11 mouse cellular contexts compared by ENCODE assay signal in the genomic region with DNA sequence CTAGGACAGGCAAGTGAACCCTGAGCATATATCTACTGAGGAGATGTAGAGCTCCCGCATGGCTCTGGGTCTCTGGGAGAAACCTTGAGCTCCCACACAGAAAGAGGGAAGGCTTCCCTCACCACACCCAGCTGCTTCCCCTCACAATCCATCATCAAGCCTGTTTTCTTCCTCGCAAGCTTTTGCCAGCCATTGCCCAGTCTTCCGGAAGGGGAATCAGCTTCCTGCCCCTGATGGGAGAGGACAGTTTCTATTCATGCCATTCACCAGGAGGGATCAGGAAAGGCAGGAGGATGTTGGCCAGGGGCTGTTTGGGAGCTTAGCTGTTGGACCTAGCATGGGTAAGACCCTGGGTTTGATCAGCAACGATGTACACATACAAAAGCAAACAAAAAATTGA. TPM values are rescaled to one million over a fixed set of nuclear protein-coding genes. Genes with fewer than 3 reads are reported as not detected.
A peak's percentile ranks its signal among the peaks of the same experiment; 100 is the strongest.
DNase-seq lines count a peak whose midpoint lies in the region; ATAC-seq and TF ChIP-seq lines count a peak whose summit lies in the region.
"Had no signal": no experiment of that assay in that cellular context is flagged by ENCODE, and none has a peak within 500 bp of the region (broad histone marks: within the 10 kb centered on the region; RNA-seq: fewer than 3 reads in every experiment).

No protein-coding gene starts in this region.

- no peak overlapping the region for H3K4me2 ChIP-seq in kidney, embryonic 15.5 days
- no peak overlapping the region for H3K4me2 ChIP-seq in kidney, postnatal 0 days (ENCODE audit: low read length)
- H3K4me2 ChIP-seq in lung, embryonic 16.5 days (ENCODE audit: low read depth, low read length) = no peak overlapping the region
- H3K4me2 ChIP-seq in liver, embryonic 12.5 days = no peak overlapping the region
- H3K4me2 ChIP-seq: liver, embryonic 13.5 days had no signal

- H3K9ac ChIP-seq in kidney, embryonic 15.5 days = no peak overlapping the region
- no peak overlapping the region for H3K9ac ChIP-seq in kidney, postnatal 0 days (ENCODE audit: low read depth, low read length)
- no peak overlapping the region for H3K9ac ChIP-seq in lung, embryonic 16.5 days (ENCODE audit: low read length)
- no peak overlapping the region for H3K9ac ChIP-seq in liver, embryonic 12.5 days
- H3K9ac ChIP-seq: liver, embryonic 13.5 days had no signal

- no peak for ATAC-seq in kidney, embryonic 15.5 days (replicated peaks; ENCODE audit: low FRiP score)
- no peak for ATAC-seq in kidney, postnatal 0 days (replicated peaks; ENCODE audit: low FRiP score, low read depth)
- ATAC-seq in lung, embryonic 16.5 days (ENCODE audit: low read depth) = peak; percentile 75
- ATAC-seq in liver, embryonic 12.5 days = no peak
- ATAC-seq: midbrain, embryonic 16.5 days had no signal

- H3K27me3 ChIP-seq in kidney, embryonic 15.5 days = no peaks in the 10 kb centered on the region
- H3K27me3 ChIP-seq in kidney, postnatal 0 days (ENCODE audit: insufficient read depth, low read length) = no peaks in the 10 kb centered on the region
- no peaks in the 10 kb centered on the region for H3K27me3 ChIP-seq in lung, embryonic 16.5 days (ENCODE audit: control insufficient read depth, insufficient read depth, low read depth, low read length)
- H3K27me3 ChIP-seq in liver, embryonic 12.5 days (replicated peaks) = no peaks in the 10 kb centered on the region
- H3K27me3 ChIP-seq: liver, embryonic 13.5 days had no signal

- no peaks in the 10 kb centered on the region for H3K4me1 ChIP-seq in kidney, embryonic 15.5 days
- no peaks in the 10 kb centered on the region for H3K4me1 ChIP-seq in kidney, postnatal 0 days (replicated peaks; ENCODE audit: insufficient read depth, low read length)
- H3K4me1 ChIP-seq in lung, embryonic 16.5 days (replicated peaks; ENCODE audit: control insufficient read depth, insufficient read depth, low read length) = no peaks in the 10 kb centered on the region
- peaks cover 10% of the 10 kb centered on the region for H3K4me1 ChIP-seq in liver, embryonic 12.5 days

- DNase-seq in kidney, adult 18-20 months = peak; percentile 34
- DNase-seq in kidney, postnatal 0 days (ENCODE audit: low spot score) = peak; percentile 36
- peak; percentile 83 for DNase-seq in retina, postnatal 1 day
- DNase-seq in gastrocnemius, postnatal 4 days (ENCODE audit: low spot score in 2 of 2) = no peak
- DNase-seq: cerebellum, adult 9-10 months; gastrocnemius, postnatal 14 days; liver, embryonic 13.5 days had no signal

- TF ChIP-seq CTCF in kidney, postnatal 0 days (IDR thresholded peaks at IDR 0.05; ENCODE audit: low read depth) = no peak

- no peak overlapping the region for H3K27ac ChIP-seq in kidney, embryonic 15.5 days
- no peak overlapping the region for H3K27ac ChIP-seq in kidney, postnatal 0 days
- H3K27ac ChIP-seq in lung, embryonic 16.5 days (ENCODE audit: low read length) = no peak overlapping the region
- no peak overlapping the region for H3K27ac ChIP-seq in liver, embryonic 12.5 days
- H3K27ac ChIP-seq: liver, embryonic 13.5 days had no signal

- no peaks in the 10 kb centered on the region for H3K36me3 ChIP-seq in kidney, embryonic 15.5 days
- no peaks in the 10 kb centered on the region for H3K36me3 ChIP-seq in kidney, postnatal 0 days (ENCODE audit: insufficient read depth, low read length)
- H3K36me3 ChIP-seq in lung, embryonic 16.5 days (ENCODE audit: control insufficient read depth, insufficient read depth, low read length) = no peaks in the 10 kb centered on the region
- no peaks in the 10 kb centered on the region for H3K36me3 ChIP-seq in liver, embryonic 12.5 days
- H3K36me3 ChIP-seq: liver, embryonic 13.5 days had no signal

- 69% methylated on average over 4 of the region's 4 CpGs for WGBS in kidney, embryonic 15.5 days
- WGBS in kidney, postnatal 0 days = 65% methylated on average over 4 of the region's 4 CpGs
- WGBS in lung, embryonic 16.5 days = 57% methylated on average over 4 of the region's 4 CpGs
- 55% methylated on average over 4 of the region's 4 CpGs for WGBS in liver, embryonic 12.5 days (ENCODE audit: insufficient replicate concordance)

- no peaks in the 10 kb centered on the region for H3K9me3 ChIP-seq in kidney, embryonic 15.5 days (replicated peaks)
- H3K9me3 ChIP-seq in kidney, postnatal 0 days (replicated peaks; ENCODE audit: low read length) = no peaks in the 10 kb centered on the region
- H3K9me3 ChIP-seq in lung, embryonic 16.5 days (ENCODE audit: control insufficient read depth, low read length) = no peaks in the 10 kb centered on the region
- H3K9me3 ChIP-seq in liver, embryonic 12.5 days (replicated peaks) = no peaks in the 10 kb centered on the region
- H3K9me3 ChIP-seq: liver, embryonic 13.5 days had no signal

- H3K4me3 ChIP-seq in kidney, embryonic 15.5 days (replicated peaks) = no peak overlapping the region
- no peak overlapping the region for H3K4me3 ChIP-seq in kidney, postnatal 0 days (replicated peaks; ENCODE audit: low read depth, low read length)
- H3K4me3 ChIP-seq in lung, embryonic 16.5 days (ENCODE audit: low read length) = no peak overlapping the region
- no peak overlapping the region for H3K4me3 ChIP-seq in liver, embryonic 12.5 days
- H3K4me3 ChIP-seq: liver, embryonic 13.5 days had no signal

RNA-seq across cellular contexts. Expression of a gene that starts 8.6 kb away (rescaled TPM):
- 11.2 and 12.4 TPM in 2 replicates for polyA plus RNA-seq in kidney, embryonic 15.5 days (2015; fragmentation: Nextera tagmentation; extraction: Ambion mirVana)
- 8.1 and 8.2 TPM in 2 replicates for polyA plus RNA-seq in kidney, postnatal 0 days (2015; fragmentation: Nextera tagmentation; extraction: Ambion mirVana)
- polyA plus RNA-seq in lung, embryonic 16.5 days (2015; fragmentation: Nextera tagmentation; extraction: Ambion mirVana) = 7.5 and 7.9 TPM in 2 replicates
- 35.7 and 37.9 TPM in 2 replicates for polyA plus RNA-seq in liver, embryonic 12.5 days (2016; fragmentation: Nextera tagmentation; extraction: Ambion mirVana)
- total RNA-seq in gastrocnemius, postnatal 4 days (2021) = 10 to 100 TPM; 56.7 to 69.9 TPM

RNA-seq across cellular contexts. Expression of a gene that starts 52.2 kb away (rescaled TPM):
- polyA plus RNA-seq in kidney, embryonic 15.5 days (2015; fragmentation: Nextera tagmentation; extraction: Ambion mirVana) = 86.7 and 92.9 TPM in 2 replicates
- 66.7 and 83.1 TPM in 2 replicates for polyA plus RNA-seq in kidney, postnatal 0 days (2015; fragmentation: Nextera tagmentation; extraction: Ambion mirVana)
- 105 and 106 TPM in 2 replicates for polyA plus RNA-seq in lung, embryonic 16.5 days (2015; fragmentation: Nextera tagmentation; extraction: Ambion mirVana)
- polyA plus RNA-seq in liver, embryonic 12.5 days (2016; fragmentation: Nextera tagmentation; extraction: Ambion mirVana) = 38.4 and 39.5 TPM in 2 replicates
- total RNA-seq in gastrocnemius, postnatal 4 days (2021) = 10 to 100 TPM; 69.5 to 71.4 TPM

Comparison
In these comparisons a context has a peak if more than half of its experiments do, and no peak if none do; other contexts are left out.
1. DNase-seq: peak in kidney, adult 18-20 months (single experiment), kidney, postnatal 0 days (single experiment) and retina, postnatal 1 day (single experiment); none in gastrocnemius, postnatal 4 days (0 of 2).